Mouse (Mus musculus): ENCODE results near the gene Ccdc77. TPM values are rescaled to one million over a fixed set of nuclear protein-coding genes. Genes with fewer than 3 reads are reported as not detected.
"Not testable (repeated sequence)": the region's sequence is repeated elsewhere in the genome, so short reads cannot be mapped to it uniquely, and the experiment has no call there.

Ccdc77 gene
- polyA plus RNA-seq, 1 experiment from 2014 or later, result 27.6 TPM

GRCm38 (mm10) chr6:120309338-120309737 is 54.8 kb downstream of the Ccdc77 start:
- H3K9ac ChIP-seq (replicated peaks), result no peak overlapping the region
- H3K27ac ChIP-seq, result no peak overlapping the region
- H3K4me3 ChIP-seq (replicated peaks), result no peak overlapping the region
- H3K4me2 ChIP-seq, result no peak overlapping the region
- no peaks in the 10 kb centered on the region for H3K27me3 ChIP-seq
- H3K9me3 ChIP-seq, result no peaks in the 10 kb centered on the region
- no peaks in the 10 kb centered on the region for H3K4me1 ChIP-seq (replicated peaks)
- 72% methylated on average over 9 of the region's 9 CpGs for WGBS
- no peak for ATAC-seq (ENCODE audit: insufficient number of reproducible peaks, insufficient read depth, low FRiP score, low TSS enrichment, low read depth)
- no peaks in the 10 kb centered on the region for H3K36me3 ChIP-seq

GRCm38 (mm10) chr6:120306859-120307594 is 57.1 kb downstream of the Ccdc77 start:
- Histone ChIP-seq H3K9me3 (no peaks in the 10 kb centered on the region), H3K9ac (replicated peaks) (no peak overlapping the region), H3K4me3 (replicated peaks) (no peak overlapping the region), H3K4me1 (replicated peaks) (no peaks in the 10 kb centered on the region), H3K36me3 (no peaks in the 10 kb centered on the region), H3K27ac (no peak overlapping the region), H3K4me2 (no peak overlapping the region), H3K27me3 (0 out of 2 replicates have a peak, but pooled peaks cover 2% of the 10 kb centered on the region)
- no peak for ATAC-seq (ENCODE audit: insufficient number of reproducible peaks, insufficient read depth, low FRiP score, low TSS enrichment, low read depth)
- 92% methylated on average over 3 of the region's 3 CpGs for WGBS

GRCm38 (mm10) chr6:120302755-120303316 is 61.3 kb downstream of the Ccdc77 start:
- Histone ChIP-seq H3K27ac (peak overlapping the region; percentile 64), H3K36me3 (no peaks in the 10 kb centered on the region), H3K9ac (replicated peaks) (0 out of 2 replicates have a peak overlapping the region, but pooled peaks have one; percentile 13), H3K9me3 (no peaks in the 10 kb centered on the region), H3K27me3 (0 out of 2 replicates have a peak, but pooled peaks cover 2% of the 10 kb centered on the region), H3K4me3 (replicated peaks) (peak overlapping the region; percentile 10; the same call in 1 of the 2 replicates), H3K4me1 (replicated peaks) (no peaks in the 10 kb centered on the region), H3K4me2 (peak overlapping the region; percentile 46)
- ATAC-seq (ENCODE audit: insufficient number of reproducible peaks, insufficient read depth, low FRiP score, low TSS enrichment, low read depth), result no peak
- 26% methylated on average over 16 of the region's 16 CpGs for WGBS

- Histone ChIP-seq H3K27ac (no peak overlapping the region), H3K4me1 (replicated peaks) (no peaks in the 10 kb centered on the region), H3K4me2 (no peak overlapping the region), H3K27me3 (peaks cover 5% of the 10 kb centered on the region; the same call in 1 of the 2 replicates), H3K4me3 (replicated peaks) (no peak overlapping the region), H3K9me3 (no peaks in the 10 kb centered on the region), H3K9ac (replicated peaks) (no peak overlapping the region), H3K36me3 (no peaks in the 10 kb centered on the region)
- peak; percentile 47; the same call in 1 of the 2 replicates for ATAC-seq (ENCODE audit: insufficient number of reproducible peaks, insufficient read depth, low FRiP score, low TSS enrichment, low read depth)
- WGBS, result 26% methylated on average over 6 of the region's 6 CpGs
Observed at GRCm38 (mm10) chr6:120301137-120301536, 63.0 kb downstream of the Ccdc77 start.

- H3K9me3 ChIP-seq; H3K9ac ChIP-seq (replicated peaks); ATAC-seq (ENCODE audit: insufficient number of reproducible peaks, insufficient read depth, low FRiP score, low TSS enrichment, low read depth); H3K4me3 ChIP-seq (replicated peaks); H3K4me2 ChIP-seq; H3K4me1 ChIP-seq (replicated peaks); H3K27ac ChIP-seq; H3K36me3 ChIP-seq: not testable (repeated sequence)
- peaks cover 48% of the 10 kb centered on the region for H3K27me3 ChIP-seq
- WGBS, result 83% methylated on average over 2 of the region's 2 CpGs
Observed at GRCm38 (mm10) chr6:120296589-120296988, 67.6 kb downstream of the Ccdc77 start.

GRCm38 (mm10) chr6:120294785-120295133 is 69.4 kb downstream of the Ccdc77 start:
- no peaks in the 10 kb centered on the region for H3K36me3 ChIP-seq
- no peaks in the 10 kb centered on the region for H3K9me3 ChIP-seq
- peak overlapping the region; percentile 63 for H3K9ac ChIP-seq (replicated peaks)
- H3K4me1 ChIP-seq (replicated peaks), result no peaks in the 10 kb centered on the region
- peak; percentile 39; the same call in 1 of the 2 replicates for ATAC-seq (ENCODE audit: insufficient number of reproducible peaks, insufficient read depth, low FRiP score, low TSS enrichment, low read depth)
- 1% methylated on average over 16 of the region's 16 CpGs for WGBS
- H3K4me3 ChIP-seq (replicated peaks), result peak overlapping the region; percentile 70
- peaks cover 52% of the 10 kb centered on the region for H3K27me3 ChIP-seq
- no peak overlapping the region for H3K27ac ChIP-seq
- H3K4me2 ChIP-seq, result peak overlapping the region; percentile 95

GRCm38 (mm10) chr6:120294056-120294784 is 70.0 kb downstream of the Ccdc77 start, which contains the start of the genes D330020A13Rik and B4galnt3:
TSS of gene D330020A13Rik (plus strand) at chr6:120294364.
TSS of gene B4galnt3 (minus strand) at chr6:120294559.
- H3K9me3 ChIP-seq, result no peaks in the 10 kb centered on the region
- H3K27me3 ChIP-seq, result peaks cover 53% of the 10 kb centered on the region
- no peaks in the 10 kb centered on the region for H3K4me1 ChIP-seq (replicated peaks)
- no peaks in the 10 kb centered on the region for H3K36me3 ChIP-seq
- H3K27ac ChIP-seq, result no peak within 1 kb of the TSS
- peak within 1 kb of the TSS; percentile 70 for H3K4me3 ChIP-seq (replicated peaks)
- H3K4me2 ChIP-seq, result peak within 1 kb of the TSS; percentile 95
- under 1% methylated on average over 78 of the region's 79 CpGs for WGBS
- ATAC-seq (ENCODE audit: insufficient number of reproducible peaks, insufficient read depth, low FRiP score, low TSS enrichment, low read depth), result peak; percentile 80
- H3K9ac ChIP-seq (replicated peaks), result peak within 1 kb of the TSS; percentile 63

- Histone ChIP-seq H3K36me3 (no peaks in the 10 kb centered on the region), H3K27me3 (peaks cover 55% of the 10 kb centered on the region), H3K27ac (no peak overlapping the region), H3K4me3 (replicated peaks) (no peak overlapping the region), H3K4me1 (replicated peaks) (no peaks in the 10 kb centered on the region), H3K9ac (replicated peaks) (no peak overlapping the region), H3K4me2 (no peak overlapping the region), H3K9me3 (no peaks in the 10 kb centered on the region)
- ATAC-seq (ENCODE audit: insufficient number of reproducible peaks, insufficient read depth, low FRiP score, low TSS enrichment, low read depth), result no peak
- WGBS, result 84% methylated on average over 7 of the region's 7 CpGs
Observed at GRCm38 (mm10) chr6:120291396-120292009, 72.7 kb downstream of the Ccdc77 start.

- ATAC-seq (ENCODE audit: insufficient number of reproducible peaks, insufficient read depth, low FRiP score, low TSS enrichment, low read depth), result no peak
- Histone ChIP-seq H3K36me3 (no peaks in the 10 kb centered on the region), H3K4me3 (replicated peaks) (no peak overlapping the region), H3K9me3 (no peaks in the 10 kb centered on the region), H3K27ac (no peak overlapping the region), H3K27me3 (peaks cover 36% of the 10 kb centered on the region), H3K9ac (replicated peaks) (no peak overlapping the region), H3K4me2 (no peak overlapping the region), H3K4me1 (replicated peaks) (no peaks in the 10 kb centered on the region)
- 84% methylated on average over 4 of the region's 4 CpGs for WGBS
Observed at GRCm38 (mm10) chr6:120289430-120289829, 74.7 kb downstream of the Ccdc77 start.

GRCm38 (mm10) chr6:120288541-120288940 is 75.6 kb downstream of the Ccdc77 start:
- Histone ChIP-seq H3K4me2 (no peak overlapping the region), H3K9ac (replicated peaks) (no peak overlapping the region), H3K9me3 (no peaks in the 10 kb centered on the region), H3K27ac (no peak overlapping the region), H3K36me3 (no peaks in the 10 kb centered on the region), H3K4me3 (replicated peaks) (no peak overlapping the region), H3K4me1 (replicated peaks) (no peaks in the 10 kb centered on the region), H3K27me3 (peaks cover 27% of the 10 kb centered on the region)
- WGBS, result 43% methylated on average over 7 of the region's 7 CpGs
- ATAC-seq (ENCODE audit: insufficient number of reproducible peaks, insufficient read depth, low FRiP score, low TSS enrichment, low read depth), result no peak

GRCm38 (mm10) chr6:120287279-120287678 is 76.9 kb downstream of the Ccdc77 start:
- Histone ChIP-seq H3K4me1 (replicated peaks) (no peaks in the 10 kb centered on the region), H3K27me3 (peaks cover 14% of the 10 kb centered on the region), H3K27ac (no peak overlapping the region), H3K9me3 (no peaks in the 10 kb centered on the region), H3K4me2 (no peak overlapping the region), H3K4me3 (replicated peaks) (no peak overlapping the region), H3K9ac (replicated peaks) (no peak overlapping the region), H3K36me3 (no peaks in the 10 kb centered on the region)
- no peak for ATAC-seq (ENCODE audit: insufficient number of reproducible peaks, insufficient read depth, low FRiP score, low TSS enrichment, low read depth)
- 83% methylated on average over 9 of the region's 9 CpGs for WGBS
